Mouse (Mus musculus): ENCODE measurements around the gene Syngr1.

Gene Syngr1

GRCm38 (mm10) chr15:80070095-80070644, 21.0 kb upstream of the Syngr1 start:
- DNase-seq (ENCODE audit: low spot score): no peak

- DNase-seq (ENCODE audit: low spot score): no peak
Observed at GRCm38 (mm10) chr15:80071951-80072437, 19.1 kb upstream of the Syngr1 start.

- no peak for DNase-seq (ENCODE audit: low spot score)
Observed at GRCm38 (mm10) chr15:80072579-80073255, 18.4 kb upstream of the Syngr1 start.

GRCm38 (mm10) chr15:80073256-80073621, 17.9 kb upstream of the Syngr1 start:
- no peak for DNase-seq (ENCODE audit: low spot score)

GRCm38 (mm10) chr15:80074663-80075373, 16.3 kb upstream of the Syngr1 start:
- no peak for DNase-seq (ENCODE audit: low spot score)

GRCm38 (mm10) chr15:80075374-80075694, 15.8 kb upstream of the Syngr1 start:
- DNase-seq (ENCODE audit: low spot score): no peak

- no peak for DNase-seq (ENCODE audit: low spot score)
Observed at GRCm38 (mm10) chr15:80075733-80076337, 15.3 kb upstream of the Syngr1 start.

GRCm38 (mm10) chr15:80076338-80077136, 14.6 kb upstream of the Syngr1 start:
- peak; percentile 65 for DNase-seq (ENCODE audit: low spot score)

GRCm38 (mm10) chr15:80078058-80078814, 12.9 kb upstream of the Syngr1 start:
- DNase-seq (ENCODE audit: low spot score): no peak

GRCm38 (mm10) chr15:80079129-80079668, 11.9 kb upstream of the Syngr1 start:
- DNase-seq (ENCODE audit: low spot score): no peak

GRCm38 (mm10) chr15:80079954-80080353, 11.2 kb upstream of the Syngr1 start:
- no peak for DNase-seq (ENCODE audit: low spot score)

GRCm38 (mm10) chr15:80080711-80081615, 10.2 kb upstream of the Syngr1 start:
- peak; percentile 52 for DNase-seq (ENCODE audit: low spot score)

- DNase-seq (ENCODE audit: low spot score): no peak
Observed at GRCm38 (mm10) chr15:80081801-80082546, 9.2 kb upstream of the Syngr1 start.

GRCm38 (mm10) chr15:80082661-80083275, 8.4 kb upstream of the Syngr1 start:
- DNase-seq (ENCODE audit: low spot score): peak; percentile 23

GRCm38 (mm10) chr15:80083276-80083731, 7.8 kb upstream of the Syngr1 start:
- peak; percentile 99 for DNase-seq (ENCODE audit: low spot score)

- no peak for DNase-seq (ENCODE audit: low spot score)
Observed at GRCm38 (mm10) chr15:80083740-80084139, 7.4 kb upstream of the Syngr1 start.

GRCm38 (mm10) chr15:80087406-80088012, 3.6 kb upstream of the Syngr1 start:
- DNase-seq (ENCODE audit: low spot score): no peak

- peak; percentile 88 for DNase-seq (ENCODE audit: low spot score)
Observed at GRCm38 (mm10) chr15:80088637-80089036, 2.5 kb upstream of the Syngr1 start.

Measured in T-cell, adult 2 months (primary cell).